27 mouse cellular contexts compared by ENCODE assay signal in the genomic region with DNA sequence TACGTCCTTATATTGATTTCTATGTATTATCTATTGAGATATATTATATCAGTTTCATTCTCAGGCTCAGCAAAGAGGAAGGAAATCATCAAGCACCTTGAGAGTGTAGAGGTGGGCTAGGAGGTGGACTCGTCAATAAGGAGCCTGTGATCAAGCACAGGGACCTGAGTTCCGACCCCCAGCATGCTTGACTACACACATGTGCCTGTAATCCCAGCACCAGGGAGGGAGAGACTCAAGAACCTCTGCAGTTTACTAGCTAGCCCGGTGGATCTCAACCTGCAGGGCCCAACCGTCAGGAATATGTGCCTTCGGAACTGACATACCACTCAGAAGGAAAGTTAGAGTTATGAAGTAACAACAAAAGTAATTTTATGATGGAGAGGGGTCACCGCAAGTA.
"Had no signal": no experiment of that assay in that cellular context is flagged by ENCODE, and none has a peak within 500 bp of the region (broad histone marks: within the 10 kb centered on the region; RNA-seq: fewer than 3 reads in every experiment).

No protein-coding gene starts in this region.

- H3K27me3 ChIP-seq: limb, embryonic 12.5 days; limb, embryonic 13.5 days; limb, embryonic 15.5 days; liver, embryonic 12.5 days; liver, embryonic 13.5 days; liver, embryonic 15.5 days; lung, embryonic 15.5 days; midbrain, embryonic 12.5 days; midbrain, embryonic 13.5 days; midbrain, embryonic 15.5 days had no signal

- DNase-seq: left cerebral cortex, postnatal 4 days; liver; liver, embryonic 13.5 days; liver, postnatal 0 days; lung, adult 18-20 months; lung, adult 2 months; lung, embryonic 14.5 days; lung, postnatal 10 days; lung, postnatal 14 days; lung, postnatal 36 days; lung, postnatal 4 days; midbrain, embryonic 14.5 days had no signal

- H3K4me1 ChIP-seq: limb, embryonic 10.5 days; liver, embryonic 12.5 days; liver, embryonic 13.5 days; liver, embryonic 15.5 days; midbrain, embryonic 10.5 days; midbrain, embryonic 12.5 days; midbrain, embryonic 13.5 days had no signal

- H3K36me3 ChIP-seq: limb, embryonic 10.5 days; limb, embryonic 12.5 days; limb, embryonic 13.5 days; limb, embryonic 15.5 days; liver, embryonic 12.5 days; liver, embryonic 13.5 days; liver, embryonic 15.5 days; lung, embryonic 15.5 days; midbrain, embryonic 10.5 days; midbrain, embryonic 12.5 days; midbrain, embryonic 13.5 days; midbrain, embryonic 15.5 days had no signal

- H3K27ac ChIP-seq: limb, embryonic 10.5 days; limb, embryonic 12.5 days; limb, embryonic 13.5 days; limb, embryonic 15.5 days; liver, embryonic 12.5 days; liver, embryonic 13.5 days; liver, embryonic 14.5 days; liver, embryonic 15.5 days; lung, embryonic 15.5 days; macrophage; midbrain, embryonic 10.5 days; midbrain, embryonic 12.5 days; midbrain, embryonic 13.5 days; midbrain, embryonic 15.5 days had no signal

- H3K4me3 ChIP-seq: limb, embryonic 10.5 days; limb, embryonic 12.5 days; limb, embryonic 13.5 days; limb, embryonic 15.5 days; liver, embryonic 12.5 days; liver, embryonic 13.5 days; liver, embryonic 15.5 days; lung, embryonic 15.5 days; megakaryocyte, embryonic 14.5 days; midbrain, embryonic 10.5 days; midbrain, embryonic 12.5 days; midbrain, embryonic 13.5 days; midbrain, embryonic 15.5 days; myocyte had no signal

- H3K9me3 ChIP-seq: limb, embryonic 10.5 days; limb, embryonic 12.5 days; limb, embryonic 13.5 days; limb, embryonic 15.5 days; liver, embryonic 12.5 days; liver, embryonic 13.5 days; liver, embryonic 15.5 days; lung, embryonic 15.5 days; midbrain, embryonic 10.5 days; midbrain, embryonic 12.5 days; midbrain, embryonic 13.5 days; midbrain, embryonic 15.5 days had no signal
